ENCODE assay signal across 1 mouse cellular context in genomic region chr2:127008469-127008998, GRCm38 (mm10).
A peak's percentile ranks its signal among the peaks of the same experiment; 100 is the strongest.
TF ChIP-seq lines count a peak whose summit lies in the region.

TSS of gene Ap4e1 (plus strand) at chr2:127008717.

TF ChIP-seq in CH12.LX, 34 proteins besides CTCF, POLR2A, EP300 and RAD21 (continued from another document):
- TF ChIP-seq MAX (IDR thresholded peaks at IDR 0.05; ENCODE audit: low read length) (peak; percentile 37; the same call in 1 of the 2 replicates), SMC3 (IDR thresholded peaks at IDR 0.05; ENCODE audit: low read depth, low read length) (peak; percentile 27), ETS1 (conservative IDR thresholded peaks at IDR 0.05; ENCODE audit: low read depth, low read length) (peak; percentile 46), IRF4 (IDR thresholded peaks at IDR 0.05; ENCODE audit: low read depth, low read length) (peak; percentile 85), BHLHE40 (IDR thresholded peaks at IDR 0.05; ENCODE audit: low read depth, low read length) (0 out of 2 replicates have a peak, but pooled peaks have one; percentile 36), MXI1 (IDR thresholded peaks at IDR 0.05; ENCODE audit: low read depth, low read length) (peak; percentile 86), KAT2A (IDR thresholded peaks at IDR 0.05; ENCODE audit: insufficient replicate concordance, low read length) (peak; percentile 89; the same call in 1 of the 2 replicates), CHD2 (IDR thresholded peaks at IDR 0.05; ENCODE audit: low read length) (no peak), ZC3H11A (IDR thresholded peaks at IDR 0.05; ENCODE audit: low read depth, low read length) (no peak), MEF2A (IDR thresholded peaks at IDR 0.05; ENCODE audit: borderline replicate concordance, low read depth, low read length) (peak; percentile 76), NRF1 (IDR thresholded peaks at IDR 0.05; ENCODE audit: low read depth, low read length) (peak; percentile 61), JUND (conservative IDR thresholded peaks at IDR 0.05; ENCODE audit: low read depth, low read length) (0 out of 2 replicates have a peak, but pooled peaks have one; percentile 37), USF2 (conservative IDR thresholded peaks at IDR 0.05; ENCODE audit: low read depth, low read length) (no peak), NELFE (IDR thresholded peaks at IDR 0.05; ENCODE audit: low read depth, low read length) (peak; percentile 64), SIN3A (IDR thresholded peaks at IDR 0.05; ENCODE audit: low read length) (peak; percentile 95), ZMIZ1 (IDR thresholded peaks at IDR 0.05; ENCODE audit: low read depth, low read length) (0 out of 2 replicates have a peak, but pooled peaks have one; percentile 53), RCOR1 (conservative IDR thresholded peaks at IDR 0.05; ENCODE audit: low read depth, low read length) (no peak; the same call in 1 of the 2 replicates), HCFC1 (IDR thresholded peaks at IDR 0.05; ENCODE audit: low read depth, low read length) (peak; percentile 97), ZNF384 (IDR thresholded peaks at IDR 0.05; ENCODE audit: low read depth, low read length) (peak; percentile 64), POLR2AphosphoS2 (IDR thresholded peaks at IDR 0.05; ENCODE audit: low read depth, low read length) (no peak; the same call in 1 of the 2 replicates), TCF12 (IDR thresholded peaks at IDR 0.05; ENCODE audit: low read depth, low read length) (peak; percentile 84)
